Mouse (Mus musculus) ovary, adult 18-20 months (tissue): ENCODE data around the gene Mta2.
"Not testable (repeated sequence)": the region's sequence is repeated elsewhere in the genome, so short reads cannot be mapped to it uniquely, and the experiment has no call there.

ENCODE experiments used
- DNase-seq: peaks from one replicate; pipeline ENCODE4 v3.0.0; 2022; ENCODE audit warnings: low spot score, mixed read lengths

The Mta2 gene

GRCm38 (mm10) chr19:8967373-8967743 lies 25.7 kb downstream of the Mta2 start:
- no peak for DNase-seq

- no peak for DNase-seq
Measured at GRCm38 (mm10) chr19:8967893-8968292, 26.2 kb downstream of the Mta2 start.

- not testable (repeated sequence) for DNase-seq
Measured at GRCm38 (mm10) chr19:8972491-8972890, 30.8 kb downstream of the Mta2 start.

GRCm38 (mm10) chr19:8974638-8975037 lies 33.0 kb downstream of the Mta2 start:
- no peak for DNase-seq

GRCm38 (mm10) chr19:8975491-8975890 lies 33.8 kb downstream of the Mta2 start:
- peak; percentile 60 for DNase-seq

GRCm38 (mm10) chr19:8976535-8976934 lies 34.9 kb downstream of the Mta2 start:
- no peak for DNase-seq

GRCm38 (mm10) chr19:8980771-8981170 lies 39.1 kb downstream of the Mta2 start:
- no peak for DNase-seq

- no peak for DNase-seq
Measured at GRCm38 (mm10) chr19:8981450-8982168, 39.9 kb downstream of the Mta2 start.

- DNase-seq = no peak
Measured at GRCm38 (mm10) chr19:8982303-8983149, 40.9 kb downstream of the Mta2 start.

GRCm38 (mm10) chr19:8983150-8983650 lies 41.5 kb downstream of the Mta2 start:
- DNase-seq = no peak

GRCm38 (mm10) chr19:8984255-8984868 lies 42.7 kb downstream of the Mta2 start:
- DNase-seq = peak; percentile 70

GRCm38 (mm10) chr19:8985891-8986290 lies 44.2 kb downstream of the Mta2 start:
- DNase-seq = no peak

- DNase-seq = no peak
Measured at GRCm38 (mm10) chr19:8987816-8988215, 46.1 kb downstream of the Mta2 start.

- DNase-seq = no peak
Measured at GRCm38 (mm10) chr19:8988346-8989065, 46.8 kb downstream of the Mta2 start.

GRCm38 (mm10) chr19:8989066-8989566 lies 47.4 kb downstream of the Mta2 start, which contains the start of gene Ahnak:
Gene Ahnak, plus strand, starts transcription at chr19:8989284.
- DNase-seq = peak; percentile 75

GRCm38 (mm10) chr19:8989567-8990431 lies 48.1 kb downstream of the Mta2 start:
- peak; percentile 87 for DNase-seq

GRCm38 (mm10) chr19:8990432-8991102 lies 48.9 kb downstream of the Mta2 start:
- no peak for DNase-seq

GRCm38 (mm10) chr19:8991245-8991870 lies 49.7 kb downstream of the Mta2 start:
- no peak for DNase-seq

- no peak for DNase-seq
Measured at GRCm38 (mm10) chr19:8991871-8992735, 50.4 kb downstream of the Mta2 start.
